Mouse (Mus musculus) limb, embryonic 11.5 days (tissue): ENCODE data around the gene Senp1. TPM values are rescaled to one million over a fixed set of nuclear protein-coding genes. Genes with fewer than 3 reads are reported as not detected.

Experiments
- ATAC-seq: fragments of 200-750 bp; cut with Nextera tagmentation; 2 replicates; pipeline ENCODE4 v1.8.0; 2017; ENCODE audit warnings: low read depth; ENCODE audit not compliant: insufficient number of reproducible peaks, low FRiP score, low TSS enrichment
- DNase-seq: peaks from one replicate; pipeline ENCODE4 v3.0.0-alpha.2; 2015; ENCODE audit warnings: low spot score
- H3K27ac ChIP-seq: fragments of 300-500 bp; sonication (generic); replicated peaks from 2 replicates; pipeline ENCODE4 v1.5.1; 2014; ENCODE audit warnings: low read depth, mild to moderate bottlenecking, low read length
- H3K27me3 ChIP-seq: fragments of 300-500 bp; sonication (generic); 2 replicates; pipeline ENCODE4 v1.6.1; 2014; ENCODE audit warnings: mild to moderate bottlenecking, low read length, mixed read lengths; ENCODE audit not compliant: control insufficient read depth, insufficient read depth
- H3K36me3 ChIP-seq: fragments of 300-500 bp; sonication (generic); 2 replicates; pipeline ENCODE4 v1.6.1; 2014; ENCODE audit warnings: mild to moderate bottlenecking, low read length, moderate library complexity, mixed read lengths; ENCODE audit not compliant: control insufficient read depth, insufficient read depth
- H3K4me1 ChIP-seq: fragments of 300-500 bp; sonication (generic); 2 replicates; pipeline ENCODE4 v1.6.1; 2014; ENCODE audit warnings: low read length, mixed read lengths; ENCODE audit not compliant: control insufficient read depth, insufficient read depth
- H3K4me2 ChIP-seq: fragments of 300-500 bp; sonication (generic); 2 replicates; pipeline ENCODE4 v1.6.1; 2014; ENCODE audit warnings: low read depth, mild to moderate bottlenecking, moderate library complexity; ENCODE audit not compliant: severe bottlenecking
- H3K4me3 ChIP-seq: fragments of 300-500 bp; sonication (generic); 2 replicates; pipeline ENCODE4 v1.5.1; 2014; ENCODE audit warnings: low read depth, low read length
- H3K9ac ChIP-seq: fragments of 300-500 bp; sonication (generic); 2 replicates; pipeline ENCODE4 v1.6.1; 2014; ENCODE audit warnings: mild to moderate bottlenecking, low read length
- H3K9me3 ChIP-seq: fragments of 300-500 bp; sonication (generic); 2 replicates; pipeline ENCODE4 v1.6.1; 2016; ENCODE audit warnings: low read length; ENCODE audit not compliant: control insufficient read depth
- WGBS: fragments of 180-500 bp; shearing (Covaris S2); extraction: QIAGEN DNeasy Blood & Tissue Kit; methylation state at CpG from one replicate; pipeline ENCODE4 v1.1.7; 2014; 5-methylcytosine and 5-hydroxymethylcytosine counted together
- polyA plus RNA-seq: library from polyadenylated mRNA; unstranded; fragments of >200 nt; fragmentation: Nextera tagmentation; extraction: Ambion mirVana; gene quantifications from 2 replicates; pipeline ENCODE4 v1.2.1, GENCODE M21; 2014

The Senp1 gene
- polyA plus RNA-seq, 1 experiment from 2014 or later: 50.9 TPM

GRCm38 (mm10) chr15:98017925-98018324 lies 75.6 kb downstream of the Senp1 start:
- H3K27me3 ChIP-seq: no peaks in the 10 kb centered on the region
- no peak overlapping the region for H3K4me2 ChIP-seq
- WGBS: 82% methylated on average over 4 of the region's 4 CpGs

GRCm38 (mm10) chr15:98012810-98013209 lies 80.7 kb downstream of the Senp1 start:
- H3K9me3 ChIP-seq: no peaks in the 10 kb centered on the region
- WGBS: 77% methylated on average over 6 of the region's 6 CpGs
- H3K9ac ChIP-seq: no peak overlapping the region
- H3K27me3 ChIP-seq: no peaks in the 10 kb centered on the region
- no peaks in the 10 kb centered on the region for H3K4me1 ChIP-seq
- H3K36me3 ChIP-seq: no peaks in the 10 kb centered on the region
- H3K4me3 ChIP-seq: no peak overlapping the region
- no peak for ATAC-seq
- no peak for DNase-seq
- no peak overlapping the region for H3K27ac ChIP-seq
- H3K4me2 ChIP-seq: no peak overlapping the region

More at GRCm38 (mm10) chr15:98017925-98018324, 75.6 kb downstream of the Senp1 start:
- no peak overlapping the region for H3K9ac ChIP-seq
- H3K4me1 ChIP-seq: peaks cover 3% of the 10 kb centered on the region
- DNase-seq (no peak), ATAC-seq (no peak)
- H3K4me3 ChIP-seq: no peak overlapping the region
- no peaks in the 10 kb centered on the region for H3K36me3 ChIP-seq
- no peak overlapping the region for H3K27ac ChIP-seq
- H3K9me3 ChIP-seq: no peaks in the 10 kb centered on the region

GRCm38 (mm10) chr15:98005181-98005580 lies 88.4 kb downstream of the Senp1 start:
- Histone ChIP-seq H3K36me3 (no peaks in the 10 kb centered on the region), H3K9me3 (no peaks in the 10 kb centered on the region), H3K27me3 (peaks cover 17% of the 10 kb centered on the region), H3K4me2 (peak overlapping the region; percentile 81), H3K4me3 (peak overlapping the region; percentile 71), H3K9ac (peak overlapping the region; percentile 92), H3K4me1 (peaks cover 21% of the 10 kb centered on the region), H3K27ac (peak overlapping the region; percentile 95)
- no peak for DNase-seq
- 5% methylated on average over 11 of the region's 11 CpGs for WGBS
- 0 out of 2 replicates have a peak, but pooled peaks have one; percentile 23 for ATAC-seq

DNA sequence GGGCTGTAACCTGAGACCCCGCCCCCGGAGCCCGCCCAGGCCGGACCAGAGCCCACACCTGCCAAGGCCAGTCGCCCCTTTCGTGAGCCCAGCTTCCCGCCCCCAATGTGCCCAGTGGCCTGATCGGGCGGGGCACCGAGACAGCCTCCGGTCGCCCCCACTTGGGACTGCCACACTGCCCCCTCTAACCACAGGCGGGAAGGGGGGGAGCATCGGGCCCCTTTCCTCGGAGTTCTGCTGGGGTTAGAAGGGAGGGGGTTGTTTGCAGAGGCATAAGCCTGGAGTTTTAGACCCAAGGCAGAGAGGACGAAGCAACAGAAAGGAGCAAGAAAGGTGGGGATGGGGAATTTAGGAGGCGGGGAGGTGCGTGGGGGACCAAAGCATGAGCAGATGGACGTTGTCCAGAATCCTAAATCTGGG lies 88.8 kb downstream of the Senp1 start:
- Histone ChIP-seq H3K27me3 (peaks cover 21% of the 10 kb centered on the region), H3K4me1 (peaks cover 24% of the 10 kb centered on the region)
- WGBS: 2% methylated on average over 18 of the region's 19 CpGs

GRCm38 (mm10) chr15:98003822-98004739 lies 89.5 kb downstream of the Senp1 start, which contains the start of gene Col2a1:
Gene Col2a1, minus strand, starts transcription at chr15:98004695.
- WGBS: under 1% methylated on average over 58 of the region's 59 CpGs
- H3K9me3 ChIP-seq: no peaks in the 10 kb centered on the region
- peaks cover 27% of the 10 kb centered on the region for H3K4me1 ChIP-seq
- peak within 1 kb of the TSS; percentile 71 for H3K4me3 ChIP-seq
- ATAC-seq (no peak; the same call in 1 of the 2 replicates), DNase-seq (peak; percentile 68)
- H3K36me3 ChIP-seq: no peaks in the 10 kb centered on the region
- H3K27me3 ChIP-seq: peaks cover 26% of the 10 kb centered on the region
- peak within 1 kb of the TSS; percentile 81 for H3K4me2 ChIP-seq
- peak within 1 kb of the TSS; percentile 95 for H3K27ac ChIP-seq
- H3K9ac ChIP-seq: peak within 1 kb of the TSS; percentile 92

More for the DNA sequence above, 88.8 kb downstream of the Senp1 start:
- Histone ChIP-seq H3K4me3 (peak overlapping the region; percentile 71), H3K27ac (peak overlapping the region; percentile 95), H3K9me3 (no peaks in the 10 kb centered on the region), H3K9ac (peak overlapping the region; percentile 92), H3K4me2 (peak overlapping the region; percentile 81), H3K36me3 (no peaks in the 10 kb centered on the region)
- ATAC-seq (peak; percentile 79), DNase-seq (peak; percentile 89)

DNA sequence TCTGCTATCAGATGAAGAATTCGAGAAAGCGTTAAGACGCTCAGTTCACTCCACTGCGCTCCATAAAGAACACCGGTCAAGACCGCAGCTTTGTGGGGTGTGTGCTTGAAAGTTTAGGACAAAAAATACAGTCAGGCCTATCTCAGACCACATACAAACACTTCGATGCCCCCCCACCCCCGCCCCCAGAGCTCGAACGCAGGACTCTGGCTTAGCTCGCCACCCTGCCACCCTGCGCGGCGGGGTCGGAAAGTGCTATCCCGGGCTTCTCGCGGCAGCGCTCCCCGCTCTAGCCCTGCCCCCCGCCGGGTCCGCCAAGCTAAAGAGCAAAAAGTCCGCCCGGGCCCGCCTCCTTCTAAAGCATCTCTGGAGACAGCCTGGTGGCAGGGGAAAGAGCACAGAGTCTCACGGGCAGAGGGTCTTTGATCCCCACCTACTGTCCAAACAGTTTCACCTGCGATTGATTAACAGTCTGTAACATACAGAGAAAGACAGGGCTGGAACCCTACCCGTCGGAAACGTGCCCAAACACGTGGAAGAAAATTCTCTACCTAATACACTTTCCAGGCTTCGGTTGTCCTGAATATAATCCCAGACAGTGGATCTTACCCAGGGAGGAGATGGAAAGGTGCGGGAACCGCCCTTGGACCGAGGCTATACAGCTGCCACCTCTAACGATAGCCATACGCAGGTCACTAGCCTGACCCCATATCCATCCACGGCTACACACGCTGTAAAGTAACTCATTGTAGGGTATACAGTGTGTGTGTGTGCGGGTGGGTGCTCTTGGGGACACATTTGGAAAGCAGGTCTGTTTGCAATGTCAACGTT lies 90.3 kb downstream of the Senp1 start:
- Histone ChIP-seq H3K9me3 (no peaks in the 10 kb centered on the region), H3K4me3 (peak overlapping the region; percentile 71), H3K4me2 (peak overlapping the region; percentile 81), H3K4me1 (peaks cover 27% of the 10 kb centered on the region), H3K27ac (peak overlapping the region; percentile 95), H3K9ac (peak overlapping the region; percentile 92), H3K36me3 (no peaks in the 10 kb centered on the region), H3K27me3 (peaks cover 29% of the 10 kb centered on the region)
- ATAC-seq (no peak), DNase-seq (peak; percentile 82)
- WGBS: under 1% methylated on average over 42 of the region's 42 CpGs

GRCm38 (mm10) chr15:98002113-98002990 lies 91.2 kb downstream of the Senp1 start:
- ATAC-seq: 0 out of 2 replicates have a peak, but pooled peaks have one; percentile 31
- under 1% methylated on average over 42 of the region's 42 CpGs for WGBS
- H3K9ac ChIP-seq: peak overlapping the region; percentile 92
- peak; percentile 78 for DNase-seq
- H3K4me1 ChIP-seq: peaks cover 27% of the 10 kb centered on the region
- H3K9me3 ChIP-seq: no peaks in the 10 kb centered on the region
- peaks cover 31% of the 10 kb centered on the region for H3K27me3 ChIP-seq
- H3K27ac ChIP-seq: peak overlapping the region; percentile 95
- peak overlapping the region; percentile 81 for H3K4me2 ChIP-seq
- H3K36me3 ChIP-seq: no peaks in the 10 kb centered on the region
- peak overlapping the region; percentile 71 for H3K4me3 ChIP-seq
